Mouse (Mus musculus) lung, postnatal 0 days (tissue): Measurements from ENCODE around the gene Tusc2. TPM values are rescaled to one million over a fixed set of nuclear protein-coding genes. Genes with fewer than 3 reads are reported as not detected.

Experiments
- ATAC-seq: fragments of 200-750 bp; cut with Nextera tagmentation; 2 replicates; pipeline ENCODE4 v1.8.0; 2017; ENCODE audit warnings: moderate library complexity
- DNase-seq: peaks from one replicate; pipeline ENCODE4 v3.0.0-alpha.2; 2016; ENCODE audit warnings: low spot score
- H3K27ac ChIP-seq: fragments of 300-500 bp; sonication (generic); 2 replicates; pipeline ENCODE4 v1.5.1; 2014; ENCODE audit warnings: antibody characterized with exemption, mild to moderate bottlenecking, low read length, mixed read lengths
- H3K27me3 ChIP-seq: fragments of 300-500 bp; sonication (generic); replicated peaks from 2 replicates; pipeline ENCODE4 v1.6.1; 2014; ENCODE audit warnings: low read length, mixed read lengths; ENCODE audit not compliant: insufficient read depth
- H3K36me3 ChIP-seq: fragments of 300-500 bp; sonication (generic); 2 replicates; pipeline ENCODE4 v1.6.1; 2014; ENCODE audit warnings: low read length, mixed read lengths; ENCODE audit not compliant: insufficient read depth
- H3K4me1 ChIP-seq: fragments of 300-500 bp; sonication (generic); 2 replicates; pipeline ENCODE4 v1.6.1; 2014; ENCODE audit warnings: antibody characterized with exemption, low read depth, low read length, mixed read lengths; ENCODE audit not compliant: insufficient read depth
- H3K4me2 ChIP-seq: fragments of 300-500 bp; sonication (generic); replicated peaks from 2 replicates; pipeline ENCODE4 v1.6.1; 2014; ENCODE audit warnings: low read depth, mild to moderate bottlenecking, low read length, moderate library complexity, mixed read lengths
- H3K4me3 ChIP-seq: fragments of 300-500 bp; sonication (generic); 2 replicates; pipeline ENCODE4 v1.5.1; 2014; ENCODE audit warnings: low read depth, low read length
- H3K9ac ChIP-seq: fragments of 300-500 bp; sonication (generic); replicated peaks from 2 replicates; pipeline ENCODE4 v1.6.1; 2014; ENCODE audit warnings: low read depth, mild to moderate bottlenecking
- H3K9me3 ChIP-seq: fragments of 300-500 bp; sonication (generic); 2 replicates; pipeline ENCODE4 v1.6.1; 2016; ENCODE audit warnings: low read length, mixed read lengths
- CTCF ChIP-seq: IDR thresholded peaks from 2 replicates; pipeline ENCODE4 v1.5.1; 2016; ENCODE audit warnings: antibody characterized with exemption, mild to moderate bottlenecking
- EP300 ChIP-seq: IDR thresholded peaks from 2 replicates; pipeline ENCODE4 v1.6.1; 2016; ENCODE audit warnings: antibody characterized with exemption, mild to moderate bottlenecking, control low read depth
- WGBS: fragments of 180-500 bp; shearing (Covaris S2); extraction: QIAGEN DNeasy Blood & Tissue Kit; methylation state at CpG from one replicate; pipeline ENCODE4 v1.1.7; 2014; 5-methylcytosine and 5-hydroxymethylcytosine counted together
- polyA plus RNA-seq: library from polyadenylated mRNA; unstranded; fragments of >200 nt; fragmentation: Nextera tagmentation; extraction: Ambion mirVana; gene quantifications from 2 replicates; pipeline ENCODE4 v1.2.1, GENCODE M21; 2015

Tusc2 gene
- polyA plus RNA-seq, 1 experiment from 2014 or later, result 41.5 TPM

GRCm38 (mm10) chr9:107586974-107587832 lies 24.1 kb downstream of the Tusc2 start, which contains the start of gene Ifrd2:
Ifrd2 (plus strand) TSS chr9:107587642.
- Histone ChIP-seq H3K36me3 (peaks cover 14% of the 10 kb centered on the region), H3K9me3 (no peaks in the 10 kb centered on the region), H3K27me3 (no peaks in the 10 kb centered on the region), H3K9ac (peak within 1 kb of the TSS; percentile 58), H3K4me2 (peak within 1 kb of the TSS; percentile 84), H3K4me1 (peaks cover 15% of the 10 kb centered on the region), H3K4me3 (peak within 1 kb of the TSS; percentile 62), H3K27ac (0 out of 2 replicates have a peak within 1 kb of the TSS, but pooled peaks have one; percentile 26)
- DNase-seq (peak; percentile 99), ATAC-seq (peak; percentile 97)
- TF ChIP-seq EP300 (peak; percentile 61), CTCF (no peak)
- WGBS, result 9% methylated on average over 45 of the region's 46 CpGs

GRCm38 (mm10) chr9:107587833-107588639 lies 25.0 kb downstream of the Tusc2 start:
- ATAC-seq (peak; percentile 13), DNase-seq (peak; percentile 70)
- H3K9me3 ChIP-seq, result no peaks in the 10 kb centered on the region
- WGBS, result 1% methylated on average over 33 of the region's 33 CpGs
- H3K9ac ChIP-seq, result peak overlapping the region; percentile 58
- no peak for TF ChIP-seq EP300
- no peak for TF ChIP-seq CTCF
- H3K4me2 ChIP-seq, result peak overlapping the region; percentile 84
- no peaks in the 10 kb centered on the region for H3K27me3 ChIP-seq
- H3K4me1 ChIP-seq, result peaks cover 15% of the 10 kb centered on the region
- 0 out of 2 replicates have a peak overlapping the region, but pooled peaks have one; percentile 26 for H3K27ac ChIP-seq
- H3K36me3 ChIP-seq, result peaks cover 23% of the 10 kb centered on the region
- peak overlapping the region; percentile 62 for H3K4me3 ChIP-seq

GRCm38 (mm10) chr9:107590058-107590772 lies 27.2 kb downstream of the Tusc2 start:
- no peaks in the 10 kb centered on the region for H3K9me3 ChIP-seq
- ATAC-seq (peak; percentile 42), DNase-seq (peak; percentile 87)
- H3K9ac ChIP-seq, result no peak overlapping the region
- H3K27me3 ChIP-seq, result no peaks in the 10 kb centered on the region
- peaks cover 23% of the 10 kb centered on the region for H3K36me3 ChIP-seq
- no peak overlapping the region for H3K4me3 ChIP-seq
- peak overlapping the region; percentile 66 for H3K27ac ChIP-seq
- peaks cover 15% of the 10 kb centered on the region for H3K4me1 ChIP-seq
- WGBS, result 64% methylated on average over 25 of the region's 25 CpGs
- no peak overlapping the region; the same call in 1 of the 2 replicates for H3K4me2 ChIP-seq
- TF ChIP-seq CTCF (peak; percentile 5; the same call in 1 of the 2 replicates), EP300 (no peak)

GRCm38 (mm10) chr9:107590773-107591060 lies 27.7 kb downstream of the Tusc2 start:
- no peak overlapping the region for H3K4me3 ChIP-seq
- H3K9me3 ChIP-seq, result no peaks in the 10 kb centered on the region
- no peak for ATAC-seq
- no peak for TF ChIP-seq EP300
- TF ChIP-seq CTCF, result no peak
- peak overlapping the region; percentile 66 for H3K27ac ChIP-seq
- H3K36me3 ChIP-seq, result peaks cover 23% of the 10 kb centered on the region
- peaks cover 15% of the 10 kb centered on the region for H3K4me1 ChIP-seq
- H3K4me2 ChIP-seq, result no peak overlapping the region; the same call in 1 of the 2 replicates
- H3K27me3 ChIP-seq, result no peaks in the 10 kb centered on the region
- 55% methylated on average over 6 of the region's 6 CpGs for WGBS
- DNase-seq, result peak; percentile 61
- H3K9ac ChIP-seq, result no peak overlapping the region

GRCm38 (mm10) chr9:107593101-107593976 lies 30.3 kb downstream of the Tusc2 start:
- 84% methylated on average over 11 of the region's 11 CpGs for WGBS
- peaks cover 13% of the 10 kb centered on the region for H3K4me1 ChIP-seq
- no peak overlapping the region for H3K4me2 ChIP-seq
- no peak for ATAC-seq
- no peaks in the 10 kb centered on the region for H3K9me3 ChIP-seq
- no peak overlapping the region for H3K4me3 ChIP-seq
- TF ChIP-seq CTCF, result no peak
- no peak for TF ChIP-seq EP300
- H3K27me3 ChIP-seq, result no peaks in the 10 kb centered on the region
- H3K36me3 ChIP-seq, result peaks cover 23% of the 10 kb centered on the region
- H3K27ac ChIP-seq, result no peak overlapping the region
- H3K9ac ChIP-seq, result no peak overlapping the region
- no peak for DNase-seq
